Mouse (Mus musculus) lung, postnatal 4 days (tissue): Measurements from ENCODE around the gene Rnf181.

Source experiments
- DNase-seq, 2 experiments: peaks; one replicate each; pipeline ENCODE4 v3.0.0; 2021

Gene Rnf181

DNA sequence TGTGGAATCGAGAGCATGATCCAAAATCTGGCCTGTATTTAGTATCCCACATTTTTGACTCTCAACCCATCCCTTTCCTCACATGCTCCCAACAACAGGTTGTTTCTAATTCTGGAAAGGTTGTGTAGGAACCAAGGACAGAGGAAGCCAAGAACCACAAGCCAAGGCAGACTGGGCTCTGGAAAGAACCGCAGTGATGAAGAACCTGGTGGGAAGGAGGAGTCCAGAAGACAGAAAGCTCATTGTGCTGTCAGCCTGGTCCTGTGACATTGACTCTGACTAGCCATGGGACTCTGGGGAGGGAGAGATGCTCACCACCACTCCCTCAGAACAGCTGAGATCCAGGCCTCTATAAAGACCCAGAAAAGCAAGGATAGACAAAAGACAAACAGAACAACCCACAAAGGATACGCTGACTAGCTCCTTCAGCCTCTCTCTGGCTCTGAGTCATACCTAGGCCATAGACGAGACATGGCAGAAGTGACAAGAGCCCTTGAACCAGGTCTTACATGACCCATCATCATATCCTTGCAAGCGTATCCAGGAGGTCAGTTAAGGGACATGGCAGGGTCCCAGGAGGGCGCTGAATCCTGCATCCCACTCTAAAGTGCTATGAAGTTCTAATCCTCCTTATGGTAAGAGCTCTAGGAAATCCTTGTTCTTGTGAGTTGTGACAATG is 16.5 kb upstream of the Rnf181 start:
- DNase-seq: no peak

DNA sequence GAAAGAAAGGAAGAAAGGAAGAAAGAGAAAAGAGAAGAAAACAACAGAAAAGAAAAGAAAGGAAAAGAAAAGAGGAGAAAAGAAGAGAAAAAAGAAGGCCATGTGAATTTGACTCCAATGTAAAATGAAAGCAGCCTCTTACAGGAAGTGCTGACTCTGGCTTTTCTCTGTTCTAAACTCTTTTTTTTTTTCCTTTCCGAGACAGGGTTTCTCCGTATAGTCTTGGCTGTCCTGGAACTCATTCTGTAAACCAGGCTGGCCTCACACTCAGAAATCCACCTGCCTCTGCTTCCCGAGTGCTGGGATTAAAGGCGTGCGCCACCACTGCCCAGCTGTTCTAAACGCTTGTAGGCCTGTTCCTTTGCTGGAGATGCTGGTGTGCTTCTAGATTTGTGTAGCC is 15.7 kb upstream of the Rnf181 start:
- DNase-seq: no peak

DNA sequence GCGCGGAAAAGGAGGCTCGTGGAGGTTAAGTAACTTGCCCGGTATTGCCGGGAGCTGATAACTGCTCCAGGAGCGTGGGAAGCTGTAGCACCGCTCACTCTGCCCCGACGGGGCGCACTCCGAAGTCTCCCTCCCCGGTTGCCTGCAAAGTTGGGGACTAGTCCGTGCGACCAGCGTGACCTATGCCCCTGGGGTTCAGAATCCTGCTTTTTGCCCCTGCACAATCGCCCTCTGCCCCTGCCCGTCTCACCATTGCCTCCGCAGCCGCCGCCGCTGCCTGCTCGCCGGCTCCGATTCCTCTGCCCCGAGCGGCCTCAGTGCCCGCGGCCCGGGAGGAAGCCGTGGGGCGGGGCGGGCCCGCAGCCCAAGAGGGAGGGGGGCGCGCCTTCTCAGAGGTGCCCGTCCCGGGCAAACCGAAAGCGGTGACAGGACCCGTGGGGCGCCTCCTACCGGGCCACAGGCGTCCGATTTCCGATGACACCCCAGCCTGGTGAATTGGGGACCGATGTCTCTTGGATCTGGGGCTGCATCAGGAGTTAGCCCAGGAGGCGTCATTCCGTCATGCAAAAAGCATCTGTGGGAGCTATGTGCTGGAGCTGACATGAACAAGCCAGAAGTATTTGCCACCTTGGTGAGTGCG is 13.5 kb upstream of the Rnf181 start, which contains the start of gene Vamp5:
Vamp5 (minus strand) TSS at position 338 of the 640 bp plus-strand sequence.
- peak; percentile 93 to 94 for DNase-seq

DNA sequence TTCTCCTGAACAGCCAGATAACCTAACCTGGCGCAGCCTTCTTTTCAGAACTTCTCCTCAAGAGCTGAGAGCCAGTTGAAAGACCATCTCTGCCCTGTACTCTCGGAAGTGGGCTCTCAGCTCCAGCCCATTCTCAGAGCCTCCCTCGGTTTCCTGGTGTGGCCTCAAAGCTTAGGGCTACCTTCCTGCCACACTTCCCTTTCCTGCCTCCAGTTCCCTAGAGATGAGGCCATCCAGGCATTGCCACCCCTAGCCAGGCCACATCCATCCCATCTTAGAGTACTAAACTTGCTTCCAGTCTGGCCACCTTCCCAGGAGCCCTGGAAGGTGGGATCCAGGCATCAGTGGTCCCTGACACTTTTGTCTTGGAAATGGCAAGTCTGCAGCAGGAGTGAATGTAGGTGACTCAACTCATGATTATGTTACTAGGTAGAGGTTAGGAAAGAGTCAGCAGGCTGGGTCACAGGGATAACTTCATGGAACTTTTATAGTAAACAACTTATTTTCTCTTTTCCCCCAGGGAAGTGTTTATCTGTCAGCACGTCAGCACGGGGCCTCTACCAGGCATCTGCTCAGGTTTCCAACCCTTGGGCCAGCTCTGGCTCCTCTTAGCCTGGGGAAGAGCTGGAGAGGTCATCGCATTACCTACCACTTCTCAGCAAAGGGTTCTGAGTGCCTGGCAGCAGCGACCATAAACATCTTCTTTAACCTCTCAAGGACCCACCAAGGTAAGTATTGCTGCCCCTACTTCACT is 12.8 kb upstream of the Rnf181 start:
- no peak for DNase-seq

DNA sequence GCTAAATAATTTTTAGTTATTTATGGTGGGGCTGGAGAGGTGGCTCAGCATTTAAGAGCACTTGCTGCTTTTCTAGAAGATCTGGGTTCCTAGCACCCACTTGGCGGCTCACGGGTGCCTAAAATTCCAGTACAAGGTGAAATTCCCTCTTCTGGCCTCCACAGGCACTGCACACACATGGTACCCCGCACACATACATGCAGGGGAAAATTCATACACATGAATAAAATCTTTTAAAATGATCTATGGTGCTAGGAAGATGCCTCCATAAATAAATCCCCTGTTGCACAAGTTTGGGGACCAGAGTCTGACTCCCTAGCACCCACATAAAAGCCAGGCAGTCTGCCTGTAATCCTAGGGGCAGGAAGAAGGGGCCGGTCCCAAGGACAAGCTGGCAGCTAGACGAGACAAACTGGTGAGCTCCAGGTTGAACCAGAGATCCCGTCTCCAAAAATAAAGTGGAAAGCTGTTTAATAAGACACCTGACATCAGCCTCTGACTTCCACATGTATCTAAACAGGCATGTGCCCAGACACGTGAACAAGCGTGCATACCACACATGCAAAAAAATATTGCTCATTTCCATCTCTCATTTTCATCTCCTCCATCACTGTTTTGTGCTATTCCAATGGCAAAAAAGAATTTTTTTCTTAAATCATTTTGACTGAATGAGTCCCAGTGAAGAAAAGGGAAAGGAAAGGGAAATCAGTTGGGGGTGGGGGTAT is 11.9 kb upstream of the Rnf181 start:
- no peak for DNase-seq

DNA sequence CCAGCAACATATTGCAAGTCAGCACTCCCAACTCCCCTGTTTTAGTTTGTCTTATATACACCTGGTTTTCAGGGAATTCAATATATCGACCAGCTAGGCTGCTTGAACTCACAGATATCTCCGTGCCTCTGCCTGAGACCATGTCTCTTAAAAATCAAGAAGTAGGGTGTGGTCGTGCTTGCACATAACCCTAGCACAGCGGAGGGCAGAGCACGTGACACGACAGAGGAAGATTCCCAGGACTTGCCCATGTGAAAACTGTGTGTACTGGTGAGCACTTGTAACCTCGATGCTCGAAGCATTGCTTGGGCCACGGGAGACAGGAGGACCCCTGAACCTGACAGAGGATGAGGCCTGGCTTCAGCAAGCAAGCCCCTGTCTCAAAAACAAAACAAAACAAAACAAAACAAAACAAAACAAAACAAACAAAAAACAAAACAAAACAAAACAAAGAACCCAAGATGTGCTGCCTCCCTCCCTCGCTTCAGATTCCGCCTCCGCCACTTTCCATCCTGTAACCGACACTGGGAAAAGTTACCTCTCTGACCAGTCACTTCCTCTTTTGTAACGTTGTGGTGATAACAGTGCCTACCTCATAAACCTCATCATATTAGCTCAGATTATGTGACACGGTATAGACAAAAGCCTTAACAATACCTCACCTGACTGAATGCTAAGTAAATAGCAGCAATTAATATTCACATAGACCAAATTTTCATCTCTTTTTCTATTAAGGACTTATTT is 8.2 kb upstream of the Rnf181 start:
- DNase-seq: no peak

DNA sequence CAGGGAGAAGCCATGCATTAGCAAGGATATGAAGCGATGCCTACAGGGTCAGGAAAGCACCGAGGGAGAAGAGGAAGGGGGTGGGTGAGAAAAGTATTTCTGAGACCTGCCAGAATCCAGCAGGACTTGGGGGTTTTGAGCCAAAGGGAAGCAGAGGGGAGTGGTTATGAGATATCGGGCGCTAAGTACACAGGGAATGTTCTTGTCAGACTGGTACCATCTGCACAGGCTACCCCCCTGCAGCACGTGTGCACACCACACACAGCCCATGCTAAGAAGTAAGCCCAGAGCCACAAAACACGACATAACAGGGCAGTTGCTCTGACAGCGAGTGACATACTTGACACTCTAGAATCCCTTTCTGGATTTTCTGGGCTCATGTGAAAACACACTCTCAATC is 7.5 kb upstream of the Rnf181 start:
- no peak for DNase-seq

DNA sequence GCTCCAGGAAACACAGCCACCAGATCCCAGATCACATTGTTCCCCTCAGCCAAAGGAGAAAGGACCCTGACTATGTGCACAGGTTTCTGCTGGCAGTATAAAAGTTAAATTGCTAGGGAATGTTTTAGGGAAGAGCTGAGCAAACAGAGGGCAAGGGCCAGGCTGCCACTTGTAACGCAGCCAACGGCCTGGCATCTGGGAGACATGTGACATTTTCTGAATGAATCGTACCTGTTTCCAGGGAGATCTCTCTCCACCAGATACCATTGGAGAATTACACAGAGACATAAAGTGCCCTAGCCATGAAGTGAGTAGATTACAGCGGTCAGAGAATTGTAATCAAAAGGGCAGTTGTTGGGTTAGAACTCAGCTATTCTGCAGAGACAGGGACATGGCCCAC is 6.4 kb upstream of the Rnf181 start:
- DNase-seq: peak in 1 of 2 experiments; percentile 72

DNA sequence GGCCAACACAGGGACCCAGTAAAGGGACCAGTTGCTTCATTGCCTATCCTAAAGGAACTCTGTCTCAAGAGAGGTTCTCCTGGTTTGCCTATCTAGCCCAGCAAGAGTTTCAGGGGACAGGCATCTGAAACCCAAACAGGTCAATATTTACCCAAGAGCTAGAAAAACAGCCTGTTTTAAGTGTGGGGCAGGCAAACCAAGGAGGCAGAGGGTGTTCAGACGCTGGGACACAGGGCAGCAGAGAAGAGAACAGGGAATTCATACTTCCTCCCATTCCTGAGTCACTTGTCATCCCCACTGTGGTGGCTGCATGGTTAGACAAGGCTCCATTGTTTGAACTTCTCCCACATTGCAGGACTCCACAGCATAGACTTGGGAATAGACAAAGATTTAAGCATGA is 4.8 kb upstream of the Rnf181 start:
- DNase-seq: no peak

DNA sequence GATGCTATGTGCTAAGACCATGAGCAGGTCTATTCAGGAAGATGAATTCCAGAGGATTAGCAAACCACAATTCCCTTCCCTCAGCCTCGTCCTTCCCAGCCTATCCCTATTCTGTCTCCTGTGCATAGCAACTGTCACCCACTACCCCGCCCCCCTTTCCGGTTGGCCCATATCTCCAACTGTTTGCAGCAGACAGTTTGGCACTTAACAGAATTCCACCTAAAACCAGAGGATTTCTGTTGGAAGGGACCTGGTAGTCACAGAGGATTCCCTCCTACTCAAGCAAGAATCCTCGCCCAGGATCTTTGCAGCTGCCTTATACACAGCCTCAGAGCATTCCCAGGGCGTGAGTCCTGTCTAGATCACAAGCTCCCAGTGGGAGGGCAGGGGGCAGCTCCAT is 4.4 kb upstream of the Rnf181 start:
- no peak for DNase-seq

DNA sequence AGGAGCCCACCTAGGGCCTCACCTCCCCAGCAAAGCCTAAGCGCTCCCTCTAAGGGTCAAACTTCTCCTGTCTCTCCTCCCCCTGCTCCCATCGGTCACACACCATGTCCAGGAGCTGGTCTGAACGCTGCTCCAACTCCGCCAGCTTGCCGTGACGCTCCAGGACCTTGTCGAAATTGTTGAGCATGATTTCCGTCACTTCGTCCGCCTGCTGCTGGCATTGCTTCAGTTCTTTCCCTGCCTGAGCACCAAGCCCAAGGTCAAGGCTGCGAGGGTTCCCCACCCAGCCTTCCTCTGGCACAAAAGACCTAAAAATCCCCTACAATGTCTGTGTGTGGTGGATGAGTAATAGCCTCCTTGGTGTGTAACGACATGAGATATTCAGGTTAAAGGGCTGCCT is 3.3 kb upstream of the Rnf181 start:
- no peak for DNase-seq

DNA sequence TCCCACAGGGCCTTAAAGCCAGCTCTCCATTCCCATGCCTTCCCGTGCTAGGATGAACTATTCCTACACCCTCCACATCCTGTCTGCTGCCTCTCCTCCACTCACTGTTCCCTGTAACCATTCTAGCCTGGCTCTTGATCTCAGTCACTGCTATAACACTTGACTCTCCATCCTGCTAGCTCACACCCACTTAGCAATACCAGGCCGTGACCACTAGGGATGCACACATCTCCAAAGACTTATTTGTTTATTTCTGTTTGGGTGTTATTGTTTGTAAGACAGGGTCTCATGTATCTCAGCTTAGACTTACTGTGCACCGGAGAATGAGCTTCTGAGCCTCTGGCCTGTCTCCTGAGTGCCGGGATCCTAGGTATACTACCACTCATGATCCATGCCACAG is 2.8 kb upstream of the Rnf181 start:
- no peak for DNase-seq

DNA sequence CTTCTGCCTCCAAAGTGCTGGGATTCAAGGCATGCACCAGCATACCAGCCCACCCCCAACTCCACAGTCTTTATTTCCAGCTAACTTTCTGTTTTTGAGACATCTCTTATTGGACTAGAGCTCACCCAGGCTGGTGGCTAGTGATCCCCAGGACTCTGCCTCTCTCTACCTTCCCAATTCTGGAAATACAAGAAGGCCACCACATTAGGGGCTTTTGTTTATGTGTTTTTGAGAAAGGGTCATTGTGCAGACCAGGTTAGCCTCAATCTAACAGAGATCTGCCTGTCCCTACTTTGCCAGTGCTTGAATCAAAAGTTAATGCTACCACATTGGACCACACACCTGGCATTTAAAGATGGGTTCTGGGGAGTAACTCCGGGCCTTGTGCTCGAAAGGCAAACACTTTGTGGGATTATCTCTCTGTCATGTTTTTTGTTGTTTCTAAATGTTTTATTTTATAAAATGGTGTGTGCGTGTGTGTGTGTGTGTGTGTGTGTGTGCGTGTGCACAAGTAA is 761 bp upstream of the Rnf181 start:
- no peak for DNase-seq

DNA sequence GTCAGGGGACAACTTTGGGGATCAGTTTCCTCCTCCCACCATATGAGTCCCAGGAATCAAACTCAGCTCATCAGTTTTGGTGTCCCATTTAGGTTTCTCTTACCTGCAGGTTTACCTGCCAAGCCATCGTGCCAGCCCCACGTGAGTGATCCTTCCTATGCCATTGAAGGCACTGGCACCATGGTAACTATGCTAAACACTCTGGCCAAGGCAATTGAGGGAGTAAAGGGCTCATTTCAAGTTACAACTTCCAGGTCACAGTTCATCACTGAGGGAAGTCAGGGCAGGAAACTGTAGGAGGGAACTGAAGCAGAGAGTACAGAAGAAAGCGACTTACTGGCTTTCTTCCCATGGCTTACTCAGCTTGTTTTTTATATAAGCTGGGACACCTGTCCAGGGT is 452 bp downstream of the Rnf181 start:
- DNase-seq: no peak

DNA sequence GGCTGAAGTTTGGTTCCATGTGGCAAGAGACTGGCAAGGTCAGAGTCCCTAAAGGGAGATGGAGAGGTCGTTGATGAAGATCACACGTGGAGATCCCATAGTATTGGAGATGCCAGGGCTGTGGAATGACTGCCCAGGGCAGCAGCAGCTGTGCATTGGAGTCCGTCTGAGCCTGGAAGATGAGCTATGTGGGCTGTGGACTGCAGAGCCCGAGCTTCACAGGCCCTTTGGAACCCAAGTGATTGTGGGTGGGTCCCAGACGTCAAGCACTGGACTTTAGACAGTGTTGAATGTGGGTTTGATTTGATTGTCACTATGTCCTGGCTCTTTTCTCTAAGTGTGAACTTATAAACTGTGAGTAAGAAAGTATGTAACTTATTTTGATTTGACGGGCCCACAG is 1.8 kb downstream of the Rnf181 start:
- DNase-seq: no peak

DNA sequence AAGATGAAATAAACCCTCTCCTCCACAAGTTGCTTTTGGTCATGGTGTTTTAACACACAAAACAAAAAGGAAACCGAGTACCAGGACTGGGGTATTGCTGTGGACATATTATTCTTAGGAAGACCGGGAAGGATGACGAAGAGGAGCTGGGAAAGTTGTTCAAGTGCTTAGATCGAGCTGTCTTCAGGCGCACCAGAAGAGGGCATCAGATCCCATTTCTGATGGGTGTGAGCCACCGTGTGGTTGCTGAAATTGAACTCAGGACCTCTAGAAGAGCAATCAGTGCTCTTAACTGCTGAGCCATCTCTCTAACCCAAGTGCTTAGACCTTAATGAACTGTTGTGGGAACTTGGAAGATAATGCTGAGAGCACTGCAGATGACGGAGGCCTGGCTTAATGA is 2.7 kb downstream of the Rnf181 start:
- DNase-seq: no peak

DNA sequence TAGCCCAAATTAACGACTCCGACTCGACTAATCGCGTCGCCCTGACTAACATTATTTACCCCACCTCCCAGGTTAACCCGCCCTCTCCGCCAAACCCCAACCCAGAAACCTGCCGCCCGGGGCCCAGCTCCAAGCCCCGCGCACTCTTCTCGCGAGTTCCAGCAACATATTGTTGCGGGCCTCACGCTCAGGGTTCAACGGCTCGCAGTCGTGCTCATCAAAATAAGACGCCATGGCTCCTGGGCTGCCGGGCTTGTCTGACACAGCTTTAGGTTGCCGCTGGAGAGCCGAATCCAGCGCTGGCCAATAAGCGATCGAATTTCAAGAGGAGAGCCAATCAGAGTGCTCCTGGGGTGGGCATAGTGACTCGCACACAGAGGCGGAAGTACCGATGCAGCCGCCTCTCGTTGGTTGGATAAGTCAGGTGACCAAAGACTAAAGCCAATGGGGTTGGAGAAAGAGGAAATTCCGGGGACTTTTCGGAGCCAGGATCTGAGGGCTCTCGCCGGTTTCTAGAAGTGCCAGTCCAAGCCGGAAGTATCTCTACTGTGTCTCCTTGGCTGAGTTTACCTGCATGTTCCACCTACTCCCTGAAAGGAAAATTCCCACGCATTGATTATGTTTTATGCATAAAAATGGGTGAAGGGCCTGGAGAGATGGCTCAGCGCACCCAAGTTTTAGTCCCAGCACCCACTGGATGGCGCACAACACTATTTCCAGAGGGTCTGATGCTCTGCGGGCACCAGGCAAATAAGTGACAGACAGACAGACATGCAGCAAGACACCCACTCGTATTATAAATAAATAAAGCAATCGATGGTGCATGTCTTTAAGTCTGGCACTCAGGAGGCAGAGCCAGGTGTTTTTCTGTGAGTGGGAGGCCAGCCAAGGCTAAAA is 4.4 kb downstream of the Rnf181 start:
- DNase-seq: peak; percentile 97

DNA sequence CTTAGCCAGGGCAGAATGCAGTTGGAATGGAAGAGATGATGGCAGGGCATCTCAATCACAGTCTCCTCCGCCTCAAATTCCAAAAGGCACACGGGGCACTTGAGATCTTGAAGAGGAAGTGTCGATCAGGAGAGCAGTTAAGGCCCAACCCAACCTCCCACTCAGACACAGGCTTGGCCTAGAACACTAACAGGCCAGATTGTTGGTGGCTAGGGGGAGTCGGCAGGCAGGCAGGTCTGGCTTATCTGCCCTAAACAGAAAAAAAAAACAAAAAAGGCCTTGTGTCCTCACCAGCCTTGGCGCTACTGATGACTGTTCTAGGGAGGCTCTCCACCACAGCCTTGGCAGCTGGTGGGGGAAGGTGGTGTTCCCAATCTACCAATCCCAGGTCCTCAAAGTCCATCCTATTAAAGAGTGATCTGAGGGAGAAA is 5.6 kb downstream of the Rnf181 start:
- DNase-seq: peak in 1 of 2 experiments; percentile 39

DNA sequence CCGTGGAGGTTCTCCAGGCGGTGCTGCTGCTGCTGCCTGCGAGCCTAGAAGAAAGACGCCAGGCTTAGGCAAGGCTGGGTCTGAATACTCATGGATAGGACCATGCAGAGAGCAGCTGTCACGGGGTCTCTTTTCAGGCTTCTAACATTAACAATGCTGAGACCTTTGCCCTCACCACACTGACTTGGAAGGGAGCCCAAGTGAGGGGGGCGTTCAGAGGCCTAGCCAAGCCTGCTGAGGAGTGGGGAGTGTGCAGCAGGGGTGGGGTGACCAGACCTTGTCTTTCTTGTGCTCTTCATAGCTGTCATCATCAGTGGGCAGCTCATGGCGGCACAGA is 6.2 kb downstream of the Rnf181 start:
- DNase-seq: peak in 1 of 2 experiments; percentile 35

DNA sequence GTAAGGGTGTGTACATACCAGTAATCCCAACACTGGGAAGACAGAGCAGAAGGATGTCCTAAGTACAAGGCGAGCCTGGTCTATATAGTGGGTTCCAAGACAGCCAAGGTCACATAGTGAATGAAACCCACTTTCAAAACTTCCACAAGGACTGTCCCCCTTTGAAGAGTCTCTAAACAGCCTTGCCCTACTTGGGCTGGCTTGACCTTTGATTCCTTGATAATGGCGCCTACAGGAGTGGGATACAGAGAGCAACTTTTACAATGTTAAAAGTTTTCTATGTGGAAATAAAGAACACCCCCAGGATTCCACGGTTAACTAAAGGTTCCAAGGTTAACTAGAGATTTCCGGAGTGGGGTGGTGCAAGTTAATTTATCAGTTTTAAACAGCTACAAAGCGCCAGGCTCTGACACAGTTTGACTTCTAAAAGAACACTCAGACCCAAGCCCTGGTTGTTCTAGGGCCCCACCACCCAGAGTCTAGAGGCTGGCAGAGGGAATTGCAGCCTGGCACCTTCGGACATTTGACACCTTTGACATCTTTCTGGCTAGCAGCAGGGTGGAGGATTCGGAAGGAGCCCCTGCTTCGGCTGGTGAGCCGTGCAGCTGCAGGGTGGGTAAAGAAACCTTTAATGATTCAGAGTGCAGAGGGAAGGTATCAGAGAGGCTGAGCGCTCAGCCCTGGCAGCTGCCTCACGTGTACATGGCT is 6.7 kb downstream of the Rnf181 start:
- DNase-seq: no peak

DNA sequence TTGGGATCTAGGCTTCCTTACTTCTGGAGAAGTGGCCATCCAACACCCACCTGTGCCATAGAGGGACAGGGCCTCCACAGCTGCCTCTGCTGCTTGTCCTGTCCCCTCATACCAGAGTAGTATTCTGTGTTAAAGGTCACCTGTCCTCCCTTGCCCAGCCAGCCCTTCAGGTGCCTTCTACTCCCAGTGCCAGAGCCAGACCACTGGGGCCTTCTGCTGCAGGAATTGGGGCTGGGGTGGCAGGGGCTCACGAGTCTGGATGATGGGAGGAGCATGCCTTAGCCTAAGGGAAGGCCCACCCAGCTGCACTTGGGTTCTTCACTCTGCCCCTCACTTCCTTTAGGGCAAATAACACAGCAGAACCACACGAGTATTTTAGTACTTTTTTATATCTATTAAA is 7.4 kb downstream of the Rnf181 start:
- no peak for DNase-seq
